Mouse (Mus musculus) stomach, postnatal 0 days (tissue): ENCODE measurements around the gene Sycn.

Experiments
- CTCF ChIP-seq: IDR thresholded peaks from 2 replicates; pipeline ENCODE4 v1.5.1; 2016; ENCODE audit warnings: antibody characterized with exemption, low read depth, mild to moderate bottlenecking, moderate library complexity
- EP300 ChIP-seq: optimal IDR thresholded peaks from 2 replicates; pipeline ENCODE3; 2016; ENCODE audit warnings: antibody characterized with exemption

DNA sequence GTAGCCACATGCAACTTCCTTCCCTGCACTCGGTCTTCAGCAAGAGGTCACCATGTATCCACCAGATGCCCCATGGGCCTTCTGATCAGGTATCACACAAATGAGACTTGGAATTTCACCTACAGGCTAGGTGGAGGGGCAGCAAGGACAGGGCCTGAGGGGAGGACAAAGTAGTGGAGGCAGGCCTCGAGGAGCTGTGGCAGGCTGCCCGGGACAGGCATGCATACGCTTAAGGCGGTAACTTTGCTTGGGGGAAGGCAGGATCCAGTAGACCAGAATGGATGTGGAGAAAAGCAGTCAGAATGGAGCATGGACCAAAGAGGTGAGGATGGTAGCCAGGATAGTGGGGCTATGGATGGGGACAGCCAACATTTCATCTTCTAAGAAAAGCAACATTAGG lies 39.1 kb downstream of the Sycn start:
- TF ChIP-seq CTCF (no peak), EP300 (no peak)
